Comparison of ENCODE assay signal across 16 mouse cellular contexts in the genomic region with DNA sequence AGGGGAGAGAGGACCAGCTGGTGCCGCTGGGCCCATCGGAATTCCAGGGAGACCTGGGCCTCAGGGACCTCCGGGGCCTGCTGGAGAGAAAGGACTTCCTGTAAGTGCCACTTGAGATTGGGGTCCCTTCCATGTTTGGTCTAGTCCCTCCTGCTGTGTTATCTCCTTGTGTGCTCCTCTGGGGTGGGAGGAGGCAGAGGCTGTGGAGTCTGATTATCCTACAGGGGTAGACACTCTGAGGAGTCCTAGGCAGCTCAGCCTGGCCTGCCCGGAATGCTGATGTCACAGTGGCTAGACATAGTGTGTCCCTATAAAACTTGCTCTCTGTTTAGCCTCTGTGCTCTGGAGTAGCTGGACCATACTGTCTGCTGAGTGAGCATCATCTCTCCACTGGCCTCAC.
A peak's percentile ranks its signal among the peaks of the same experiment; 100 is the strongest.
DNase-seq lines count a peak whose midpoint lies in the region; ATAC-seq and TF ChIP-seq lines count a peak whose summit lies in the region.
"Had no signal": no experiment of that assay in that cellular context is flagged by ENCODE, and none has a peak within 500 bp of the region (broad histone marks: within the 10 kb centered on the region; RNA-seq: fewer than 3 reads in every experiment).

No protein-coding gene starts in this region.

- no peaks in the 10 kb centered on the region for H3K9me3 ChIP-seq in hindbrain, embryonic 10.5 days
- H3K9me3 ChIP-seq in hindbrain, embryonic 14.5 days (ENCODE audit: control insufficient read depth, low read length), result no peaks in the 10 kb centered on the region
- no peaks in the 10 kb centered on the region for H3K9me3 ChIP-seq in limb, embryonic 15.5 days
- H3K9me3 ChIP-seq: midbrain, embryonic 15.5 days; neural tube, embryonic 12.5 days had no signal

- H3K9ac ChIP-seq in hindbrain, embryonic 14.5 days, result no peak overlapping the region
- H3K9ac ChIP-seq in limb, embryonic 15.5 days, result no peak overlapping the region
- H3K9ac ChIP-seq: midbrain, embryonic 15.5 days; neural tube, embryonic 12.5 days had no signal

- WGBS in hindbrain, embryonic 10.5 days, result 91% methylated on average over 4 of the region's 4 CpGs
- WGBS in hindbrain, embryonic 14.5 days, result 91% methylated on average over 4 of the region's 4 CpGs
- WGBS in bone marrow, adult 2 months, result 79% methylated on average over 4 of the region's 4 CpGs
- 87% methylated on average over 4 of the region's 4 CpGs for WGBS in limb, embryonic 15.5 days

- no peak for ATAC-seq in hindbrain, embryonic 14.5 days (ENCODE audit: low FRiP score)
- ATAC-seq in limb, embryonic 15.5 days (ENCODE audit: insufficient number of reproducible peaks, low FRiP score, low TSS enrichment, low read depth), result no peak
- ATAC-seq in megakaryocyte-erythroid progenitor cell, adult 5-6 weeks (replicated peaks; ENCODE audit: low FRiP score, low TSS enrichment, poor library complexity, severe bottlenecking), result peak; percentile 78
- ATAC-seq: midbrain, embryonic 15.5 days had no signal

- no peak overlapping the region for H3K4me3 ChIP-seq in hindbrain, embryonic 10.5 days
- H3K4me3 ChIP-seq in hindbrain, embryonic 14.5 days (replicated peaks; ENCODE audit: low read length), result no peak overlapping the region
- no peak overlapping the region for H3K4me3 ChIP-seq in bone marrow, adult 2 months (replicated peaks; ENCODE audit: control insufficient read depth, low read depth, low read length)
- no peak overlapping the region for H3K4me3 ChIP-seq in limb, embryonic 15.5 days
- H3K4me3 ChIP-seq: midbrain, embryonic 15.5 days; neural tube, embryonic 12.5 days had no signal

- H3K27me3 ChIP-seq in hindbrain, embryonic 10.5 days (ENCODE audit: insufficient read depth, poor library complexity, severe bottlenecking), result no peaks in the 10 kb centered on the region
- no peaks in the 10 kb centered on the region for H3K27me3 ChIP-seq in hindbrain, embryonic 14.5 days (ENCODE audit: control insufficient read depth, insufficient read depth, low read length)
- no peaks in the 10 kb centered on the region for H3K27me3 ChIP-seq in limb, embryonic 15.5 days
- H3K27me3 ChIP-seq: midbrain, embryonic 15.5 days; neural tube, embryonic 12.5 days had no signal

- H3K4me1 ChIP-seq in hindbrain, embryonic 10.5 days (replicated peaks), result 0 out of 2 replicates have a peak, but pooled peaks cover 3% of the 10 kb centered on the region
- H3K4me1 ChIP-seq in hindbrain, embryonic 14.5 days (replicated peaks; ENCODE audit: control insufficient read depth, insufficient read depth, low read length), result peaks cover 21% of the 10 kb centered on the region
- peaks cover 7% of the 10 kb centered on the region for H3K4me1 ChIP-seq in bone marrow, adult 2 months (ENCODE audit: control insufficient read depth, insufficient read depth, low read length)
- H3K4me1 ChIP-seq in limb, embryonic 15.5 days, result peaks cover 14% of the 10 kb centered on the region
- H3K4me1 ChIP-seq: neural tube, embryonic 12.5 days had no signal

- H3K27ac ChIP-seq in hindbrain, embryonic 10.5 days, result peak overlapping the region; percentile 14; the same call in 1 of the 2 replicates
- no peak overlapping the region for H3K27ac ChIP-seq in hindbrain, embryonic 14.5 days
- H3K27ac ChIP-seq in bone marrow, adult 2 months (ENCODE audit: control insufficient read depth, insufficient read depth, low read depth, low read length, poor library complexity), result peak overlapping the region; percentile 42
- peak overlapping the region; percentile 70 for H3K27ac ChIP-seq in limb, embryonic 15.5 days
- H3K27ac ChIP-seq: kidney, postnatal 0 days; midbrain, embryonic 15.5 days; neural tube, embryonic 12.5 days had no signal

- no peak for TF ChIP-seq POLR2A in bone marrow, adult 2 months (IDR thresholded peaks at IDR 0.05; ENCODE audit: borderline replicate concordance, control insufficient read depth, low read depth, low read length)

- no peak for TF ChIP-seq CTCF in bone marrow, adult 2 months (IDR thresholded peaks at IDR 0.05; ENCODE audit: control insufficient read depth, insufficient read depth, low read length)

- no peak overlapping the region for H3K4me2 ChIP-seq in hindbrain, embryonic 14.5 days (replicated peaks)
- H3K4me2 ChIP-seq in limb, embryonic 15.5 days, result no peak overlapping the region
- H3K4me2 ChIP-seq: midbrain, embryonic 15.5 days; neural tube, embryonic 12.5 days had no signal

- peaks cover 14% of the 10 kb centered on the region for H3K36me3 ChIP-seq in hindbrain, embryonic 10.5 days
- no peaks in the 10 kb centered on the region for H3K36me3 ChIP-seq in hindbrain, embryonic 14.5 days (replicated peaks; ENCODE audit: control insufficient read depth, insufficient read depth)
- H3K36me3 ChIP-seq in limb, embryonic 15.5 days, result peaks cover 100% of the 10 kb centered on the region
- H3K36me3 ChIP-seq: midbrain, embryonic 15.5 days; neural tube, embryonic 12.5 days had no signal

- DNase-seq in hindbrain, embryonic 10.5 days (ENCODE audit: low spot score), result no peak
- DNase-seq in hindbrain, embryonic 14.5 days (ENCODE audit: low spot score), result no peak
- DNase-seq in cerebellum, postnatal 36 days, result no peak
- no peak for DNase-seq in lung, postnatal 14 days
- no peak for DNase-seq in kidney, postnatal 14 days
- DNase-seq: cerebellum, adult 2 months; gastrocnemius, postnatal 36 days; heart, postnatal 10 days; lung, postnatal 10 days; right cerebral cortex, postnatal 4 days had no signal
